Mouse (Mus musculus): ENCODE measurements around the gene Olfr1261. TPM values are rescaled to one million over a fixed set of nuclear protein-coding genes. Genes with fewer than 3 reads are reported as not detected.

The Olfr1261 gene
- not detected in 2 replicates for polyA plus RNA-seq (2016; fragmentation: Nextera tagmentation; extraction: Ambion mirVana)

GRCm38 (mm10) chr2:89990921-89991320 lies at the start of gene Olfr1261:
TSS of gene Olfr1261 (plus strand) at chr2:89991221.
- Histone ChIP-seq H3K27me3 (ENCODE audit: insufficient read depth, poor library complexity, severe bottlenecking) (no peaks in the 10 kb centered on the region), H3K9me3 (no peaks in the 10 kb centered on the region), H3K36me3 (no peaks in the 10 kb centered on the region), H3K27ac (no peak within 1 kb of the TSS), H3K4me3 (no peak within 1 kb of the TSS), H3K4me1 (replicated peaks) (no peaks in the 10 kb centered on the region)
- DNase-seq (ENCODE audit: low spot score) = no peak

GRCm38 (mm10) chr2:89948564-89948963 lies 42.5 kb upstream of the Olfr1261 start, which contains the start of gene Olfr1259:
TSS of gene Olfr1259 (minus strand) at chr2:89948664.
- H3K36me3 ChIP-seq = no peaks in the 10 kb centered on the region
- H3K27ac ChIP-seq = no peak within 1 kb of the TSS
- no peak for DNase-seq (ENCODE audit: low spot score)
- no peaks in the 10 kb centered on the region for H3K4me1 ChIP-seq (replicated peaks)
- no peak within 1 kb of the TSS for H3K4me3 ChIP-seq
- no peaks in the 10 kb centered on the region for H3K27me3 ChIP-seq (ENCODE audit: insufficient read depth, poor library complexity, severe bottlenecking)
- WGBS = 86% methylated on average over 5 of the region's 5 CpGs
- no peaks in the 10 kb centered on the region for H3K9me3 ChIP-seq

DNA sequence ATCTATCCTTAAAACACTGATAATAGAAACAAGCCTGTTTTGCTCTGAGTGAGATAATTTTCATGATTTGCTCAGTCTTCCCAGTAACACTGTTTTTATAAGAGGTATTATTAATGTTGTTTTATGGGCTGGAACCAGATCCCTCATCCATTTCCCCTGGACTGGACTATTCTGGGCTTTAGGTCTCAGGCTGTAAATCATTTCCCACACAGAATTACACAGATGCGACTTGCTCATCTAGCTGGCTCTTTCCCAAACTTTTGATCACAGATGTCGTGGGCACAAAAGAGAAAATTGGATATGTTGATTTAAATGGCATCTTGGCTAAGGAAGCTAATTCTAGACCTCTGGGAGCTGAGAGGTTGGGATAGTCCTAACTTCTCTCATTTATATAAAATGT lies 16.8 kb upstream of the Olfr1261 start, which contains the start of gene Olfr1260:
Gene Olfr1260 (plus strand): TSS at position 157 of the 400 bp plus-strand sequence.
- H3K9me3 ChIP-seq = no peaks in the 10 kb centered on the region
- 80% methylated on average over 2 of the region's 2 CpGs for WGBS

GRCm38 (mm10) chr2:89977709-89978108 lies 13.3 kb upstream of the Olfr1261 start:
- Histone ChIP-seq H3K27me3 (ENCODE audit: insufficient read depth, poor library complexity, severe bottlenecking) (no peaks in the 10 kb centered on the region), H3K9me3 (no peaks in the 10 kb centered on the region), H3K27ac (no peak overlapping the region), H3K4me1 (replicated peaks) (no peaks in the 10 kb centered on the region), H3K4me3 (no peak overlapping the region), H3K36me3 (no peaks in the 10 kb centered on the region)
- 86% methylated on average over 2 of the region's 2 CpGs for WGBS
- no peak for DNase-seq (ENCODE audit: low spot score)

More for the DNA sequence above, 16.8 kb upstream of the Olfr1261 start, which contains the start of gene Olfr1260:
- Histone ChIP-seq H3K27me3 (ENCODE audit: insufficient read depth, poor library complexity, severe bottlenecking) (no peaks in the 10 kb centered on the region), H3K4me3 (no peak within 1 kb of the TSS), H3K4me1 (replicated peaks) (no peaks in the 10 kb centered on the region), H3K36me3 (no peaks in the 10 kb centered on the region), H3K27ac (no peak within 1 kb of the TSS)
- no peak for DNase-seq (ENCODE audit: low spot score)

- Histone ChIP-seq H3K9me3 (no peaks in the 10 kb centered on the region), H3K36me3 (no peaks in the 10 kb centered on the region), H3K4me3 (no peak within 1 kb of the TSS), H3K27me3 (ENCODE audit: insufficient read depth, poor library complexity, severe bottlenecking) (no peaks in the 10 kb centered on the region), H3K27ac (no peak within 1 kb of the TSS), H3K4me1 (replicated peaks) (no peaks in the 10 kb centered on the region)
- DNase-seq (ENCODE audit: low spot score) = no peak
These were observed 8.8 kb downstream of the Olfr1261 start, which contains the start of gene Olfr1262 for GRCm38 (mm10) chr2:89999845-90000244. TSS of gene Olfr1262 (plus strand) at chr2:90000145.

DNA sequence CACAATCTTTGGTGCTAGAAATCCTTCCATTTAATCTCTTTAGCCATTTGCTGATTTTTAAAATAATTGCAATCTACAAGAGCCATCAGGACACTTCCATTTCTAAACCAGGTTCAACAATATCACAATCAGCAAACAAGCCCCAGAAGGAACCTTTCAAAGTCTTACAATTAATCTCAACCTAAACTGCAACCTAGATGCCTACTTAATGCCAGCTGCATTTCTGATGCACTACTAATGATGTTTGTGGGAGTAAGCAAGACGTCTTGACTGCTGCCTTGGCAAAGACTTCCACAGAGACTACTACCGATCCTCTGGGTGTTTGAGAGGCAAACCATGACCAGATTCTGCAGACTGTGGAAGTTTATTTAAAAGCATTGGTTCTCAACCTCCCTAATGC lies 20.8 kb downstream of the Olfr1261 start, which contains the start of gene Olfr1263:
Gene Olfr1263 (plus strand): TSS at position 301 of the 400 bp plus-strand sequence.
- H3K27ac ChIP-seq = no peak within 1 kb of the TSS

DNA sequence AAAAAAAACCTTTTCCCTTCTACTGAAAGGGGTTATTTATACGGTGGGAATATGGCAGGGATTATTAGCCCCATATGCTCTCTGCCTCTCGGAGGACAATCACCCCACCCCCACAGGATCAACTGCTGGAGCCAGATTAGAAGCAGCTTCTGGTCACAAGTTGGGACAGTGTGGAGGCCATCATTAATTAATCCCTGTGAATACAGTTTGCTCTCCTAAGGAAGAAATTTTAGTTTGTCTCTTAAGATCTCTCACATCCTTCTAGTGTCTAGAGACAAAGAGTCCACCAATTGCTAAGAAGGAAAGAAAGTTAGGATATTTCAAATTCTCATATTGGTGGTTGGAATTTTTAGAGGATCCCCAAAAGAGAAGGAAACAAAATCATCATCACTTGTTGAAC lies 34.5 kb downstream of the Olfr1261 start, which contains the start of gene Olfr1264:
Gene Olfr1264 (minus strand): TSS at position 101 of the 400 bp plus-strand sequence.
- H3K36me3 ChIP-seq = no peaks in the 10 kb centered on the region
- H3K27ac ChIP-seq = no peak within 1 kb of the TSS
- no peaks in the 10 kb centered on the region for H3K9me3 ChIP-seq
- H3K4me3 ChIP-seq = no peak within 1 kb of the TSS
- no peaks in the 10 kb centered on the region for H3K27me3 ChIP-seq (ENCODE audit: insufficient read depth, poor library complexity, severe bottlenecking)
- H3K4me1 ChIP-seq (replicated peaks) = no peaks in the 10 kb centered on the region
- DNase-seq (ENCODE audit: low spot score) = no peak
- WGBS = 78% methylated on average over 2 of the region's 2 CpGs

More for the DNA sequence above, 20.8 kb downstream of the Olfr1261 start, which contains the start of gene Olfr1263:
- H3K36me3 ChIP-seq = no peaks in the 10 kb centered on the region
- H3K4me3 ChIP-seq = no peak within 1 kb of the TSS
- DNase-seq (ENCODE audit: low spot score) = no peak
- no peaks in the 10 kb centered on the region for H3K9me3 ChIP-seq
- no peaks in the 10 kb centered on the region for H3K4me1 ChIP-seq (replicated peaks)
- H3K27me3 ChIP-seq (ENCODE audit: insufficient read depth, poor library complexity, severe bottlenecking) = no peaks in the 10 kb centered on the region
- 90% methylated on average over 2 of the region's 2 CpGs for WGBS

DNA sequence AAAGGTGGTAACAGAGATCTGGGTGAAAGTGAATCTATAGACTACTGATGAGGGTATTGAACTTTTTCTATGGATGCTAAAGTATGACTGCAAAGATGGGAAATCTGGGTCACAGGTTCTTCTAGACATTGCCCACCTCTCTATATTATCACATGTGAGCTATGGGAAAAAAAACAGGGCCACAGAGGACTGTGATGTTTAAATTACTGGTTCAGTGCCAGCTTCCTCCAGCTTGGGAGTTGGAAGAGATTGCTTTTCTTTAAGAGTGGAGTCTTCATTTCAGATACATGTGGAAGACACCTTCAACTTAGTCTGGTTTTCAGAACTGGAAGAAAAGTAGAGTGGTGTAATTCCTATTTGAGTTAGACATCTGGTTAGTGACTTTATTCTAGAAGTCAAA lies 44.0 kb downstream of the Olfr1261 start, which contains the start of gene Olfr1265:
Gene Olfr1265 (plus strand): TSS at position 301 of the 400 bp plus-strand sequence.
- H3K9me3 ChIP-seq = no peaks in the 10 kb centered on the region
- H3K4me3 ChIP-seq = no peak within 1 kb of the TSS
- H3K4me1 ChIP-seq (replicated peaks) = no peaks in the 10 kb centered on the region
- H3K27me3 ChIP-seq (ENCODE audit: insufficient read depth, poor library complexity, severe bottlenecking) = no peaks in the 10 kb centered on the region
- no peaks in the 10 kb centered on the region for H3K36me3 ChIP-seq
- DNase-seq (ENCODE audit: low spot score) = no peak
- H3K27ac ChIP-seq = no peak within 1 kb of the TSS

Other genes with a start within 250 kb of the Olfr1261 start
- not detected in 2 replicates for gene Olfr1253, start 234.1 kb upstream of the Olfr1261 start, polyA plus RNA-seq (2016; fragmentation: Nextera tagmentation; extraction: Ambion mirVana)
- not detected in 2 replicates for gene Olfr1254, start 197.6 kb upstream of the Olfr1261 start, polyA plus RNA-seq (2016; fragmentation: Nextera tagmentation; extraction: Ambion mirVana)
- not detected in 2 replicates for gene Olfr1255, start 179.2 kb upstream of the Olfr1261 start, polyA plus RNA-seq (2016; fragmentation: Nextera tagmentation; extraction: Ambion mirVana)
- gene Olfr1256, start 149.7 kb upstream of the Olfr1261 start, polyA plus RNA-seq (2016; fragmentation: Nextera tagmentation; extraction: Ambion mirVana) = not detected in 2 replicates
- not detected in 2 replicates for gene Olfr48, start 143.0 kb upstream of the Olfr1261 start, polyA plus RNA-seq (2016; fragmentation: Nextera tagmentation; extraction: Ambion mirVana)
- not detected in 2 replicates for gene Olfr1257, start 112.8 kb upstream of the Olfr1261 start, polyA plus RNA-seq (2016; fragmentation: Nextera tagmentation; extraction: Ambion mirVana)
- gene Olfr1258, start 63.9 kb upstream of the Olfr1261 start, polyA plus RNA-seq (2016; fragmentation: Nextera tagmentation; extraction: Ambion mirVana) = not detected in 2 replicates
- not detected in 2 replicates for gene Olfr1259, start 42.6 kb upstream of the Olfr1261 start, polyA plus RNA-seq (2016; fragmentation: Nextera tagmentation; extraction: Ambion mirVana)
- gene Olfr1260, start 16.9 kb upstream of the Olfr1261 start, polyA plus RNA-seq (2016; fragmentation: Nextera tagmentation; extraction: Ambion mirVana) = not detected in 2 replicates
- gene Olfr1262, start 8.9 kb downstream of the Olfr1261 start, polyA plus RNA-seq (2016; fragmentation: Nextera tagmentation; extraction: Ambion mirVana) = not detected in 2 replicates
- not detected in 2 replicates for gene Olfr1263, start 20.9 kb downstream of the Olfr1261 start, polyA plus RNA-seq (2016; fragmentation: Nextera tagmentation; extraction: Ambion mirVana)
- not detected in 2 replicates for gene Olfr1264, start 34.4 kb downstream of the Olfr1261 start, polyA plus RNA-seq (2016; fragmentation: Nextera tagmentation; extraction: Ambion mirVana)
- not detected in 2 replicates for gene Olfr1265, start 44.1 kb downstream of the Olfr1261 start, polyA plus RNA-seq (2016; fragmentation: Nextera tagmentation; extraction: Ambion mirVana)
- gene Olfr140, start 72.4 kb downstream of the Olfr1261 start, polyA plus RNA-seq (2016; fragmentation: Nextera tagmentation; extraction: Ambion mirVana) = not detected in 2 replicates
- not detected in 2 replicates for gene Olfr1269, start 130.2 kb downstream of the Olfr1261 start, polyA plus RNA-seq (2016; fragmentation: Nextera tagmentation; extraction: Ambion mirVana)
- gene Olfr32, start 151.1 kb downstream of the Olfr1261 start, polyA plus RNA-seq (2016; fragmentation: Nextera tagmentation; extraction: Ambion mirVana) = not detected in 2 replicates
- not detected in 2 replicates for gene Olfr1270, start 161.9 kb downstream of the Olfr1261 start, polyA plus RNA-seq (2016; fragmentation: Nextera tagmentation; extraction: Ambion mirVana)
- gene Olfr1506, start 233.3 kb downstream of the Olfr1261 start, polyA plus RNA-seq (2016; fragmentation: Nextera tagmentation; extraction: Ambion mirVana) = not detected in 2 replicates

Measured in hindbrain, embryonic 10.5 days (tissue).